Mouse (Mus musculus) hematopoietic stem cell, adult 5-6 weeks (primary cell): ENCODE measurements around the gene Sars2. TPM values are rescaled to one million over a fixed set of nuclear protein-coding genes. Genes with fewer than 3 reads are reported as not detected.

ENCODE experiments used
- ATAC-seq, 2 experiments: fragments of 125-278 bp in 1 of 2; replicated peaks in 1 of 2; 2 replicates each; pipeline ENCODE4 v1.8.0; 2016 to 2017; ENCODE audit warnings: inconsistent platforms in 2 of 2, mild to moderate bottlenecking in 2 of 2, moderate number of reproducible peaks in 2 of 2, low read depth in 1 of 2, moderate TSS enrichment in 1 of 2; ENCODE audit not compliant: low FRiP score in 2 of 2, poor library complexity in 2 of 2, severe bottlenecking in 2 of 2, insufficient read depth in 1 of 2, low TSS enrichment in 1 of 2
- total RNA-seq: library from RNA; stranded (forward); fragments of 172-1452, 232-1000 nt; gene quantifications from 2 replicates; pipeline ENCODE4 v1.2.3, GENCODE M21; 2017

The Sars2 gene
- total RNA-seq, 1 experiment from 2014 or later = 5.9 TPM

GRCm38 (mm10) chr7:28791706-28792105 lies 49.9 kb downstream of the Sars2 start:
- no peak for ATAC-seq

DNA sequence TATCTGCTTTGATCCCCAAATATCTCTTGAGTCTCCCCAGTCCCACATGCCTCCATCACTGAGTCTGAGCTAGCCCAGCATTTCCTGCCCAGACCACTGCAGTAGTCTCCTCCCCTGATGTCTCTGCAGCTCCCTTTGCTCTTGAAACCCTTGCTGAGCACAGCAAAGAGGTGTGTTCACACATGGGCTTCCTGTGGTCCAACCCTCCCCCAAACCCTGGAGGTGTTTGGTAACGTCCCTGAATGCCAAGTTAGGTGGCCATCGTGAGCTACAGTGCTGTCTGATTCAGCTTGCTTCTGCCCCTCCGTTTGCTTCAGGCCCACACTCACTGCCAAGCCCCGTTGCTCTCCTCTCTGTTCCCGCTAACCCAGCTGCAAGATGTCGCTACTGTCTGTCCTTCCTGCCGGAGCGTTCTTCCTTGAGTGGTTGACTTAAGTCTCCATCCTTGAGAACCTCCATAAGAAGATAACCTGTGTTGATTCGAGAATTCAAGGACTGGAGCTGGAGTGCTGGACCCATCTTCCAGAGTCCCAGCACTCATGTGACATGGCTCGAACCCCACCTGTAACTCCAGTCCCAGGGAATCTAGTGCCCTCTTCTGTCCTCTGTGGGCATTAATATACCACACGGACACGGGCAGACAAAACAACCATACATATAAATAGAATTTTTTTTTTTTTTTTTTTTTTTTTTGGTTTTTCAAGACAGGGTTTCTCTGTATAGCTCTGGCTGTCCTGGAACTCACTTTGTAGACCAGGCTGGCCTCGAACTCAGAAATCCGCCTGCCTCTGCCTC lies 50.8 kb downstream of the Sars2 start:
- no peak for ATAC-seq

GRCm38 (mm10) chr7:28793834-28794233 lies 52.0 kb downstream of the Sars2 start:
- ATAC-seq = no peak

- no peak for ATAC-seq
These were observed 52.7 kb downstream of the Sars2 start for GRCm38 (mm10) chr7:28794496-28794895.

DNA sequence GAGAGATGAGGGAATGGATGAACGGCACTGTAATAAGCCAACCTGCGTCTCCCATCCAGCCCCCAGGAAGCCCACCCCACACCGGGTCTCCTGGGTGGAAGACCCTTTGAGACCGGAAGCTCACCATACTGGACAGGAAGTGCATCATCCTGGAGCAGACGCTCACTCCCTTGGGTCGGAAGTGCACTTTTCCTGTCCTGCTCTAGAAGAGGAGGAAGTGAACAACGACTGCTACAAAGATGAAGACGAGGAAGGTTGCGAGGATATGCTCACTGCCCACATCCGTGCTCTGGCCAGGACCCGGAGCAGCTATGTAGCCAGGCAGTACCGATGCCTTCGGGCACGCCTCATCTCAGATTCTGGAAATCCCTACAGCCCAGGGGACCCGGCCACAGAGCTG lies 54.0 kb downstream of the Sars2 start:
- ATAC-seq = peak; percentile 43 to 72

- peak; percentile 78 to 82 for ATAC-seq
These were observed 54.8 kb downstream of the Sars2 start for GRCm38 (mm10) chr7:28796562-28796975.

DNA sequence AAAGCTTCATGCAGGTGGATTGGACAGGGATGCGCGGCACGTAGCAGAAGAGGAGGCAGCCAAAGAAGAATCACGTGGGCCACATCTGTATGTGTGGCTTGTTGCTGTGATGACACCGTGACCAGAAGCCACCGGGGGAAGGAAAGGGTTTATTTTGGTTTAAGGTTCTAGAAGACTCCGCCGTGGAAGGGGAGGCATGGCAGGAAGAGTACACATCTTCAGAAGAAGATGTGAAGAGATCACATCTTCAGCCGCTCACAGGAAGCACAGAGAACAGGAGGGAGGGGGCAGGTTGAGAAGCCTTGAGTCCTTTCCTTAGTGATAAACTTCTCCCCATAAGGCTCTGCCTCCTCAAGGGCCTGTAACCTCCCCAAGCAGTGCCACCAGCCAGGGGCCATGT lies 58.2 kb downstream of the Sars2 start:
- ATAC-seq = no peak

- no peak for ATAC-seq
These were observed 59.7 kb downstream of the Sars2 start for GRCm38 (mm10) chr7:28801451-28801850.

DNA sequence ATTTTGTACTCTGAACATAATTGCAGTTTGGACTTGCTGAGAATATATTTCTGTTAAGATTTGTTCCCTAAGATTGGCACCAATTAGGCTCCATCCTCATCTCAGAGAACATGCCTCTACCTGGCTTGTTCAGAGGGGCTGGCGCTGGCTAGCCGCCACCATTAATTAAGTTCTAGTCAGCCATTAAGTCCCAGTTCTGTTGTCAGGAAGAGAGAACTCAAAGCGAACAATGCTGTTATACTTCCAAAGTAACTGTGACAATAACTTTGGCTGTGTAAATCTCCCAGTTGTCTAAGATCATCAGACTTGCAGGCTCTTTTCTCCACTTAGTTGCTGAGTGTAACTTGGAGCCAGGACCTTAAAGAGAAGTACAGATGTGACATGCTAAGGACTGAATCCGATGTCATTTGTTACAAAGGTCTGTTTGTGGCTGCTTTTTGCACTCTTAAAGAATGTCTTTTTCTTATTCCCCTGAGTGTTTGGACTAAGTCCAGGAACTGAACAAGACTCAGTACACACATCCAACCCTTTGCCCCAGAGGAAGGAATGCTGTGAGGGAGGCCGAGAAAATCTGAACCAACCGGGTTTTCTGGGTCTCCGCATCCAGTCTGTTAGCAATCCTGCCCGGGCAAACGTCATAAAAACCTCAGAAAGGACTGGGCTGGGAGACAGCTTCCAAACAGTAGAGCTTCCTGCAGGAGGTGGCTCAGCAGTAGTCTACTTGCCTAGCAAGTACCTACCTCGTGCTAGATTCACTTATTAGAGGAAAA lies 60.3 kb downstream of the Sars2 start:
- peak in 1 of 2 experiments; percentile 18; a peak in 1 of 4 replicates for ATAC-seq

DNA sequence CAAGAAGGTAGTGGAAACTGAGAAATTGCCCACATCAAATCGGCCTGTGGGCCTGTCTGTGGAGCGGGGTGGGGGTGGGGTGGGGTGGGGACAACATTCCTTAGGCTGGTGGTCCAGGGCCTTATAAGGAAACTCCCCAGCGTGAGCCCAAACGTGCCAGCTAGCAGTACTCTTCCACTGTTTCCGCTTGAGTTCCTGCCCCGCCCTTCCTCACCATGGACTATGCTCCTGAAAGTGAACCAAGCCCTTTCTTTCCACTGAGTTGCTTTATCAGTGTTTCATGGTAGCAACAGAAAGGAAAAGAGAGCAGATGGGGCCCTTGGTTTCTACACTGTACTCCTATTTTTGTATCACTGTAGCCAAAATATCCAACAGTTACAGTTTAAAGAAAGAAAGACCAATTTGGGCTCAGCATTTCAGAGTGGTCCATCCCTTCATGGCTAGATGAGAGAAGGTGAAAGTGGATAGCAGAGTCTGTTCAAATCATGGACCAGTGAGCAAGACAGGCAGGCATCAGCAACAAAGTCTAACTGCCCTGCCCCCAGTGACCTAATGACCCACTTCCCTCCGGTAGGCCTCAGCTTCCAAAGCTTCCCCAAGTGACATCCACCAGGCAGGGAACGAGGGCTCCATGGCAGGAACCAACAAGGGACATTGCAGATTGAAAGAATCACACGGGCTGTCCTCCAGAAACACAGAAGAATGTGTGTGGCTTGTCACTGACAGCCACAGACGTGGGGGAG lies 61.2 kb downstream of the Sars2 start:
- peak in 1 of 2 experiments; percentile 19; a peak in 1 of 4 replicates for ATAC-seq

Other genes starting within 250 kb of the Sars2 start
- gene Ifnl2, start 231.5 kb upstream of the Sars2 start, total RNA-seq = not detected in 2 replicates
- not detected in 2 replicates for gene Ifnl3, start 219.2 kb upstream of the Sars2 start, total RNA-seq
- gene Sycn, start 201.1 kb upstream of the Sars2 start, total RNA-seq = not detected in 2 replicates
- not detected in 2 replicates for gene Nccrp1, start 194.7 kb upstream of the Sars2 start, total RNA-seq
- gene Samd4b, start 143.8 kb upstream of the Sars2 start, total RNA-seq = 5.2 and 6.3 TPM in 2 replicates
- gene Pak4, start 143.8 kb upstream of the Sars2 start, total RNA-seq = 7.0 and 10.4 TPM in 2 replicates
- gene Acp7, start 110.7 kb upstream of the Sars2 start, total RNA-seq = not detected in 2 replicates
- not detected in 2 replicates for gene Fbxo27, start 49.1 kb upstream of the Sars2 start, total RNA-seq
- gene Fbxo17, start 25.2 kb upstream of the Sars2 start, total RNA-seq = 1.1 and 2.1 TPM in 2 replicates
- 26.3 and 31.4 TPM in 2 replicates for gene Mrps12, start 172 bp upstream of the Sars2 start, total RNA-seq
- gene Ccer2, start 14.2 kb downstream of the Sars2 start, total RNA-seq = not detected in 2 replicates
- 27.7 and 37.4 TPM in 2 replicates for gene Sirt2, start 24.7 kb downstream of the Sars2 start, total RNA-seq
- gene Nfkbib, start 25.5 kb downstream of the Sars2 start, total RNA-seq = 12.4 and 13.1 TPM in 2 replicates
- gene Rinl, start 47.0 kb downstream of the Sars2 start, total RNA-seq = 40.5 and 51.7 TPM in 2 replicates
- 340 and 427 TPM in 2 replicates for gene Hnrnpl, start 66.5 kb downstream of the Sars2 start, total RNA-seq
- gene Ech1, start 83.2 kb downstream of the Sars2 start, total RNA-seq = 120 and 123 TPM in 2 replicates
- 16.7 and 16.8 TPM in 2 replicates for gene Lgals4, start 91.9 kb downstream of the Sars2 start, total RNA-seq
- gene Lgals7, start 121.9 kb downstream of the Sars2 start, total RNA-seq = not detected in 2 replicates
- 0.19 TPM in 1 of 2 replicates, not detected in the other for gene Capn12, start 139.4 kb downstream of the Sars2 start, total RNA-seq
- 38.5 and 43.5 TPM in 2 replicates for gene Actn4, start 220.3 kb downstream of the Sars2 start, total RNA-seq
- gene Eif3k, start 239.9 kb downstream of the Sars2 start, total RNA-seq = 321 and 414 TPM in 2 replicates
- 63.0 and 69.6 TPM in 2 replicates for gene Map4k1, start 240.1 kb downstream of the Sars2 start, total RNA-seq